Mouse (Mus musculus) C2C12 (cell line): Measurements from ENCODE around the gene Igf1.

Experiments
- CTCF ChIP-seq: IDR thresholded peaks from one replicate; pipeline ENCODE4 v1.5.1; 2011; ENCODE audit not compliant: control insufficient read depth, insufficient read depth, insufficient read length
- MAX ChIP-seq: IDR thresholded peaks from one replicate; pipeline ENCODE4 v1.6.1; 2011; ENCODE audit warnings: mild to moderate bottlenecking, control low read depth
- MYOD1 ChIP-seq: IDR thresholded peaks from one replicate; pipeline ENCODE4 v1.6.1; 2011; ENCODE audit warnings: low read depth; ENCODE audit not compliant: control insufficient read depth, insufficient read length
- USF1 ChIP-seq: IDR thresholded peaks from one replicate; pipeline ENCODE4 v1.6.1; 2011; ENCODE audit warnings: low read depth, mild to moderate bottlenecking, control low read depth, moderate library complexity

- TF ChIP-seq CTCF (no peak), USF1 (no peak), MAX (no peak), MYOD1 (no peak)
Measured at GRCm38 (mm10) chr10:87871863-87872647, 14.0 kb downstream of the Igf1 start.
